Mouse (Mus musculus) liver, adult 2 months (tissue): ENCODE data around the gene Tbc1d25. TPM values are rescaled to one million over a fixed set of nuclear protein-coding genes. Genes with fewer than 3 reads are reported as not detected.
A peak's percentile ranks its signal among the peaks of the same experiment; 100 is the strongest.

ENCODE experiments used
- DNase-seq: peaks from one replicate; pipeline ENCODE4 v3.0.0-alpha.2; 2011; ENCODE audit warnings: low read depth, low spot score; ENCODE audit errors: extremely low read depth
- H3K27ac ChIP-seq: fragments of 200-500 bp; replicated peaks from 2 replicates; pipeline ENCODE4 v1.5.1; 2012; ENCODE audit warnings: low read depth, mild to moderate bottlenecking, control low read depth, inconsistent platforms, low read length; ENCODE audit not compliant: insufficient read depth
- H3K27me3 ChIP-seq: fragments of 200-500 bp; 2 replicates; pipeline ENCODE4 v1.6.1; 2012; ENCODE audit warnings: mild to moderate bottlenecking, moderate library complexity, low read length, inconsistent platforms; ENCODE audit not compliant: control insufficient read depth, insufficient read depth
- H3K36me3 ChIP-seq: fragments of 200-500 bp; 2 replicates; pipeline ENCODE4 v1.6.1; 2012; ENCODE audit warnings: low read length, inconsistent platforms; ENCODE audit not compliant: control insufficient read depth, insufficient read depth
- H3K4me1 ChIP-seq: fragments of 200-500 bp; 2 replicates; pipeline ENCODE4 v1.6.1; 2011; ENCODE audit warnings: low read length; ENCODE audit not compliant: control insufficient read depth, insufficient read depth
- H3K4me3 ChIP-seq: fragments of 200-500 bp; 2 replicates; pipeline ENCODE4 v1.5.1; 2011; ENCODE audit warnings: low read depth, mild to moderate bottlenecking, control low read depth, low read length, moderate library complexity; ENCODE audit not compliant: insufficient read depth
- H3K79me2 ChIP-seq: fragments of 200-500 bp; 2 replicates; pipeline ENCODE4 v1.6.1; 2012; ENCODE audit warnings: inconsistent platforms, mild to moderate bottlenecking, low read length, moderate library complexity; ENCODE audit not compliant: control insufficient read depth, insufficient read depth
- H3K9ac ChIP-seq: fragments of 200-500 bp; 2 replicates; pipeline ENCODE4 v1.6.1; 2012; ENCODE audit warnings: low read depth, mild to moderate bottlenecking, control low read depth, inconsistent platforms, low read length
- CTCF ChIP-seq: fragments of 200-500 bp; IDR thresholded peaks from 2 replicates; pipeline ENCODE4 v1.5.1; 2011; ENCODE audit warnings: low read depth, low read length, control low read depth
- POLR2A ChIP-seq: fragments of 200-500 bp; IDR thresholded peaks from 2 replicates; pipeline ENCODE4 v1.6.1; 2011; ENCODE audit warnings: low read length, control low read depth; ENCODE audit not compliant: insufficient read depth; ENCODE audit errors: extremely low read depth
- WGBS: fragments of 180-500 bp; shearing (Covaris S2); methylation state at CpG from one replicate; pipeline ENCODE4 v1.1.7; 2018; 5-methylcytosine and 5-hydroxymethylcytosine counted together
- polyA plus RNA-seq: library from polyadenylated mRNA; depleted of rRNA; stranded (reverse); fragments of >200 nt; gene quantifications from 2 replicates; pipeline ENCODE4 v1.2.3, GENCODE M21; 2012
- total RNA-seq: library from RNA; depleted of rRNA; stranded (reverse); fragments of >200 nt; gene quantifications from 2 replicates; pipeline ENCODE4 v1.2.3, GENCODE M21; 2014

The Tbc1d25 gene
- total and polyA plus RNA-seq, 2 experiments = 0.92 to 8.9 TPM

GRCm38 (mm10) chrX:8192640-8193418 lies 16.8 kb upstream of the Tbc1d25 start:
- TF ChIP-seq POLR2A (peak; percentile 90), CTCF (no peak)

GRCm38 (mm10) chrX:8192126-8192639 lies 16.2 kb upstream of the Tbc1d25 start:
- peaks cover 7% of the 10 kb centered on the region for H3K36me3 ChIP-seq
- peaks cover 9% of the 10 kb centered on the region; the same call in 1 of the 2 replicates for H3K79me2 ChIP-seq
- H3K27me3 ChIP-seq = no peaks in the 10 kb centered on the region
- under 1% methylated on average over 13 of the region's 13 CpGs for WGBS
- H3K9ac ChIP-seq = peak overlapping the region; percentile 96
- H3K4me3 ChIP-seq = peak overlapping the region; percentile 99
- peak overlapping the region; percentile 99 for H3K27ac ChIP-seq
- TF ChIP-seq POLR2A (no peak), CTCF (no peak)
- peaks cover 2% of the 10 kb centered on the region; the same call in 1 of the 2 replicates for H3K4me1 ChIP-seq
- DNase-seq = no peak

More at GRCm38 (mm10) chrX:8192640-8193418, 16.8 kb upstream of the Tbc1d25 start:
- Histone ChIP-seq H3K4me3 (peak overlapping the region; percentile 99), H3K79me2 (peaks cover 9% of the 10 kb centered on the region; the same call in 1 of the 2 replicates), H3K36me3 (peaks cover 2% of the 10 kb centered on the region; the same call in 1 of the 2 replicates), H3K9ac (peak overlapping the region; percentile 96), H3K27me3 (no peaks in the 10 kb centered on the region), H3K27ac (peak overlapping the region; percentile 99), H3K4me1 (peaks cover 2% of the 10 kb centered on the region; the same call in 1 of the 2 replicates)
- peak; percentile 89 for DNase-seq
- under 1% methylated on average over 38 of the region's 38 CpGs for WGBS

- DNase-seq = peak; percentile 66
- TF ChIP-seq POLR2A (no peak), CTCF (no peak)
- Histone ChIP-seq H3K9ac (no peak overlapping the region), H3K27ac (peak overlapping the region; percentile 89), H3K79me2 (no peaks in the 10 kb centered on the region), H3K4me1 (peaks cover 10% of the 10 kb centered on the region), H3K27me3 (no peaks in the 10 kb centered on the region), H3K4me3 (no peak overlapping the region), H3K36me3 (peaks cover 29% of the 10 kb centered on the region)
- 22% methylated on average over 7 of the region's 7 CpGs for WGBS
Measured at GRCm38 (mm10) chrX:8182871-8183540, 7.0 kb upstream of the Tbc1d25 start.

GRCm38 (mm10) chrX:8179646-8180045 lies 3.7 kb upstream of the Tbc1d25 start:
- TF ChIP-seq CTCF (no peak), POLR2A (no peak)
- no peak for DNase-seq
- Histone ChIP-seq H3K79me2 (no peaks in the 10 kb centered on the region; the same call in 1 of the 2 replicates), H3K9ac (no peak overlapping the region), H3K27me3 (no peaks in the 10 kb centered on the region), H3K4me3 (no peak overlapping the region), H3K4me1 (peaks cover 12% of the 10 kb centered on the region), H3K27ac (no peak overlapping the region), H3K36me3 (peaks cover 3% of the 10 kb centered on the region; the same call in 1 of the 2 replicates)
- WGBS = 84% methylated on average over 5 of the region's 5 CpGs

GRCm38 (mm10) chrX:8178871-8179270 lies 2.9 kb upstream of the Tbc1d25 start:
- H3K4me3 ChIP-seq = no peak overlapping the region
- no peak overlapping the region for H3K9ac ChIP-seq
- no peaks in the 10 kb centered on the region for H3K36me3 ChIP-seq
- H3K79me2 ChIP-seq = no peaks in the 10 kb centered on the region; the same call in 1 of the 2 replicates
- 17% methylated on average over 2 of the region's 2 CpGs for WGBS
- H3K4me1 ChIP-seq = peaks cover 14% of the 10 kb centered on the region
- no peaks in the 10 kb centered on the region for H3K27me3 ChIP-seq
- peak; percentile 93 for DNase-seq
- H3K27ac ChIP-seq = peak overlapping the region; percentile 42; the same call in 1 of the 2 replicates
- TF ChIP-seq POLR2A (no peak), CTCF (no peak)
